Mouse (Mus musculus) MN1 (cell line): ENCODE measurements around the gene Tfr2.

ENCODE experiments used
- DNase-seq: peaks from one replicate; pipeline ENCODE4 v3.0.0-alpha.2; 2016; ENCODE audit warnings: low spot score

Gene Tfr2

DNA sequence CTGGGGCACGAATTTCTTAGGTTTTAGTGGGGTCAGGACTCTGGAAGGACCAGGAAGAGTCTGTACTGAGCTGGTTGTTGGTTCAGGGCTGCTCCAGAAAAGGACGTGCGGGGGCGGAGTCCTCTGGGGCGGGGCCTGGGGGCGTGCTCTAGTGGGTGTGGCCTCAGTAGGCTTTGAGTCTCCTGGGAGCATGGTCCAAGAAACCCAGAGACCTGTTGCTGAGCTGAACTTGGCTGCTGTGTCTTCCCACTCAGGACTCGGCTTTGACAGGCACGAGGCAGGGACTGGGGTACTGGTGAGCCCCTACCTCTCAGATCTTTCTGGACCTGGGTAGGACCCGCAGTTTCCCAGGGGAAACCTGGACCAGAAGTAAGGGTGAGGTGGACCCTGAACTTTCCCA lies at the start of gene Tfr2:
Gene Tfr2 (plus strand): TSS at position 176 of the 400 bp plus-strand sequence.
- no peak for DNase-seq

- no peak for DNase-seq
These were observed 47.8 kb upstream of the Tfr2 start for GRCm38 (mm10) chr5:137521861-137522260.

GRCm38 (mm10) chr5:137522711-137523110 lies 46.9 kb upstream of the Tfr2 start:
- DNase-seq: no peak

GRCm38 (mm10) chr5:137523396-137524250 lies 46.0 kb upstream of the Tfr2 start:
- DNase-seq: no peak

GRCm38 (mm10) chr5:137524251-137524515 lies 45.5 kb upstream of the Tfr2 start:
- no peak for DNase-seq

- DNase-seq: no peak
These were observed 45.0 kb upstream of the Tfr2 start for GRCm38 (mm10) chr5:137524671-137525070.

GRCm38 (mm10) chr5:137525511-137525910 lies 44.1 kb upstream of the Tfr2 start:
- no peak for DNase-seq

GRCm38 (mm10) chr5:137526192-137526936 lies 43.3 kb upstream of the Tfr2 start:
- peak; percentile 81 for DNase-seq

DNA sequence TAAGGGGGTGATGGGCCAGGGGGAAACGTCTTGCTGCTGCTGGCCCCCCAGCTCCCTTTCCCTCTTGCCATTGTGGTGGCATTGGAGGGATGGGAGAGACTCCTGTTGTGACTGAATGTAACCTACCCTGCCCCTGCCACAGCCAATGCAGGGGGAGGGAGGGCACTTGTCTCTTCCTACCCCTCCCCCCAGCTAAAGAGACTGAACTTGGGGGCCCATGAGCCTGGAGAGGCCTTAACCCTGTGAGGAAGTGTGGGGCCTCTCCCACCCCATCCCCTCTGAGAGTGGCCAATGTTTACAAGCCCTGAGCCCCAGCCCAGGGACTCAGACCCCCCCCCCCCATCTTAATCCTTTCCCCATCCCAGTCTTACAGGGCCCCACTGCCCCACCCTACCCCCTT lies 42.2 kb upstream of the Tfr2 start:
- DNase-seq: no peak

- no peak for DNase-seq
These were observed 41.2 kb upstream of the Tfr2 start for GRCm38 (mm10) chr5:137528247-137528968.

DNA sequence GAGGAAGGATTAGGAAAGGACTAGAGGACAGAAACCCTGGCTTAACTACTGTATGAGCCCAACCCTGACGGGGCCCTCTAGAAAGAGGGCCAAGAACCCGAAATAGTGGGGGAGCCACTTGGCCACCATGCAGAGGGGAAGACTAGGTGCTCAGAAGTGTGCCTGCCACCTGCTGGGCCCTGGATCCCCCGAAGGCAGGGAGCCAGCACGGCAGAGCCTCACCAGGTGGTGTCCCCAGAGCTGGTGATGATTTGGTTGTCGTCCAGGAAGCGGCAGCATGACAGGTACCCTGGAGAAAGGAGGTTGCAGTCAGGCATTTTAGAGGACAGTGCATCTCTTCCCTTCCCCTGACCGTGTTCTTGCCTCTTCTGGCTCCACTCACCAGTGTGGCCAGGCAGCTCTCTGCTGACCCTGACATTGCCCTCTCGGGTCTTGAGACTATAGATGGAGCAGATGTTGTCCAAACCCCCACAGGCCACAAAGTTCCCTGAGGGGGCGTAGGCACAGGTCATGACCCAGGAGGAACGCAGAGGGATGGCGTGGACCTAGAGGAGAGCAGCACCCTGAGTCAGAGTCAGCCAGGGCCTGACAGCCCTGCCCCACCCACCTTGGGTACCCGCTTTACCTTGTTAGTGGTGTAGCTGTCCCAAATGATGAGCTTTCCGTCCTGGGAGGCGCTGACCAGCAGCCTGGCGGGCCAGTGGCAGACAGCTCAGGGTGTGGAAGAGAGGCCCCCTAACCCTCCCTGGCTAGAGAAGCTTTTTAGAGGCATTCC lies 40.2 kb upstream of the Tfr2 start:
- DNase-seq: peak; percentile 45

DNA sequence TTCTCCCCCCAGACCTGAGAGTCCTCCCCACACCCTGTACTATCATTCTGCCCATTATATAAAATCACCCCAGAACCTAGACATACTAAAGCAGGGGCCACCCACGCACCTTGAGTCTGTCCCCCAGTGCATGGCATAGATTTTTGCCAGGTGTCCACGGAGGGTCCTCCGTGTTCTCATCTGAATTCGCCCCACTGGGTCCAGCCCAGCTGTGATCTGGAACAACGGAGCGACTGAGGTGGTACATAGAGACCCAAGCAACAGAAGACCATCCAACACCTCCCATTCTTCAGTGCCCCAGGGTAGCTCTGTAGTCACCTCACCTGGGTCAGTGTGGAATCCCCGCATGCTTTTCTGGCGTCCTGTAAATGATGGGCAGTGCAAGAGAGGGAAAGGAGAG lies 39.6 kb upstream of the Tfr2 start:
- no peak for DNase-seq

DNA sequence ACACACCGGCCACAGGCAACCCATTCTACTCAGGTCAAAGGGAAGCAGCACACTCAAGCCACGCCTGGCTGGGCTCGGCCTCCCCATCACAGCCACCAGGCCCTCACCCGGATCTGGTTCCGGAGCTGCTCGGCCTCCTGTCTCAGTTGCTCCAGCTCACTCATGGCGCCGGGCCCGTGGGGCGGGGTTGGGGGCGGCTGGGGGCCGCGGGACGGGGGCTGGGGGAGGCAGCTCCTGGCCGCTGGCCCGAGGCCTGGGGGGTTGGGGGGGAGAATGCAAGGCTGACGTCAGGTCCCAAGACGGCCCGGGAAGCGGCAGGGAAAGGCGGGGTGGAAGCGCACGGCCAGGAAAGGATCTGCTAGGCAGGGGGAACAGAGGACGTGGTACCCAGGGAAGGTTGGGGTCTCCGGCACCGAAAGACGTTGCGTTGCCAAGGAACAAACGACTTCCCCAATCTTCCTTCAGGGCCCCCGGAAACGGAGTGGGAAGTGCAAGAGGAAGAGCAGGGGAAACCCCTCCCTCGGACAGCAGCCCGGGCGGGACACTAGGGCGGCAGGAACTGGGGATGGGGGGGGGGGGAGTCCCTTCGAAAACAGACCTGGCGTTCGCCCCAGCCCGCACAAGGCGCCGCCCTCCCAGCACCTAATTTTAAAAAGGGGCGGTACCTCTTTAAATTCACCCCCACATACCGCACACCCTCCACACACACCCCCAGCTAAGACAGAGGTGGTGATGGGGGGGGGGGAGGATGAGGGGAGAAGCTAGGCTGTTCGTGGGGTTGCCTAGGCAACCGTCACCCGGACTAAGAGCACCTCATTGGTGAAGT lies 38.8 kb upstream of the Tfr2 start:
- peak; percentile 90 for DNase-seq

GRCm38 (mm10) chr5:137531414-137532130 lies 38.1 kb upstream of the Tfr2 start:
- peak; percentile 68 for DNase-seq

DNA sequence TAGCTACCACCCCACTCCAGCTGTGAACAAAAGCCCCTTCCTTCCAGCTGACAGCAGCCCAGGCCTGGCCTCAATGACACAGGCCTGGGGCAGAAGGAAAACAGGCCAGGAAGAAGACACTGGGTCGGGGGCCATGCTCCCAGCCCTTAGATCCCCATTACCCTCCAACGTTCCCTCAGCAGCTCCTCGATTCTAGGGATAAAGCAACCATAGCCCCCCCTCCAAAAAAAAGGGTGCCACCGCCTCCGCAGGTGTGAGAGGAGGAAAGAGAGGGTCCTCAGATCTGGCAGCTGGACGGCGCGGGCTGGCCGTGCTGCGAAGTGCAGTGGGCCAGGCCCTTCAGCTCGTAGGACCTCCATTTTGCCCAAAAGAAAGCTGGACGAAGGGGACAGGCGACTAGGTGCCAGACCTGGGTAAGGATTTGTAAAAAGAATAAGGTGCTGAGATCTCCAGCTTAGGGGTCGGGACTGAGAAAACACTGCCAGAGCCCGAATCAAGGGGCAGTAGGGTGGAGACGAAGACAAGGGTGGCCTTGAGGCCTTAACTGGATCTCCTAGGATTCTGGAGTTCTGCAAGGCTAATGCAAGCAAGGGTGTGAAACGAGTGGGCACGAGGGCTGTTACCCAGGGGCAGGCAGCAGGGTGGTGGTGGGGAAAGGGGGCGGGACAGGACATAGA lies 37.4 kb upstream of the Tfr2 start:
- DNase-seq: peak; percentile 57

GRCm38 (mm10) chr5:137532808-137533116 lies 36.9 kb upstream of the Tfr2 start:
- no peak for DNase-seq

- DNase-seq: peak; percentile 99
These were observed 36.4 kb upstream of the Tfr2 start, which contains the start of the genes Epo and Gnb2 for GRCm38 (mm10) chr5:137533117-137533827. Gene Epo, minus strand, starts transcription at chr5:137533242. Gene Gnb2, minus strand, starts transcription at chr5:137533510.

DNA sequence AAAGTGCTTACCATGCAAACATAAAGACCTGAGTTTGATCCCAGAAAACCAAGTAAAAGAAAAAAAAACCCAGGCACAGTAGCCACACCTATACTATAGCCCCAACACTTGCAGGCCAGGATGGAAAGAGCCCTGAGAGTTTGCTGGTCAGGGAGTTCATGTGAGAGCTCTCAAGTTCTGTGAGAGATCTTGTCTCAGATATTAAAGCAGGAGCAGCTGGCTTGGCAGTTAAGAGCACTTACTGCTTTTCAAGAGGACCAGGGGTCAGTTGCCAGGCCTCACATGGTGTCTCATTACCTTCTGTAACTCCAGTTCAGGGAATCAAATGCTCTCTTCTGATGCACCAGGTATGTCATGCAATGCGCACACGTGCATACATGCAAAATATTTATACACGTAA lies 34.9 kb upstream of the Tfr2 start:
- no peak for DNase-seq

DNA sequence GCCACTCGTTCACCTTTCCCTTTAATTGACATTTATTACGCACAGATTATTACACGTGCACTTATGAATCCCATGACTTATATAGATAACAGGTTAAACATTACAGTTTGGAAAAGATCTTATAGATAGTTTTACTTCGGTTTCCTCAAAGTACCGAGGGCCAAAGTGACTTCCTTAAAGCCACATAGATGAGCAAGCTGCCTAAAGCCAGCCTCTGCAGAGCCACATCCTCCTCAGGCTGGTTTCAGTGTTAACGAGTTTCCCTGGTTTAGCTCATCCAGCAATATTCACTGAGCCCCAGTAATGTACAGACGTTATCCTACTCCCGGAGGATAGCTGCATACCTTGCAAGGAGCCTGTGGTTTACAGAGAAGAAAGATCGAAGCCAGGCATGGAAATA lies 34.3 kb upstream of the Tfr2 start:
- no peak for DNase-seq
